Mouse (Mus musculus) testis, adult 2 months (tissue): Measurements from ENCODE around the gene Skp1a.

ENCODE experiments used
- CTCF ChIP-seq: fragments of 200-500 bp; IDR thresholded peaks from 2 replicates; pipeline ENCODE4 v1.5.1; 2012; ENCODE audit warnings: low read depth, mild to moderate bottlenecking, inconsistent platforms, low read length, moderate library complexity; ENCODE audit not compliant: control insufficient read depth, insufficient read depth, insufficient replicate concordance
- POLR2A ChIP-seq: fragments of 200-500 bp; IDR thresholded peaks from 2 replicates; pipeline ENCODE4 v1.6.1; 2012; ENCODE audit warnings: low read depth, mild to moderate bottlenecking, inconsistent platforms, low read length, moderate library complexity; ENCODE audit not compliant: control insufficient read depth

- TF ChIP-seq POLR2A (no peak), CTCF (no peak)
These were observed 1.1 kb upstream of the Skp1a start for GRCm38 (mm10) chr11:52230694-52231093.
